Mouse (Mus musculus) embryonic facial prominence, embryonic 11.5 days (tissue): Measurements from ENCODE around the gene Echdc1. TPM values are rescaled to one million over a fixed set of nuclear protein-coding genes. Genes with fewer than 3 reads are reported as not detected.

Experiments used
- ATAC-seq: fragments of 200-750 bp; cut with Nextera tagmentation; replicated peaks from 2 replicates; pipeline ENCODE4 v1.8.0; 2017; ENCODE audit warnings: low read depth; ENCODE audit not compliant: insufficient number of reproducible peaks, low FRiP score, low TSS enrichment
- DNase-seq: peaks from one replicate; pipeline ENCODE4 v3.0.0-alpha.2; 2015; ENCODE audit warnings: low spot score
- H3K27ac ChIP-seq: fragments of 300-500 bp; sonication (generic); replicated peaks from 2 replicates; pipeline ENCODE4 v1.5.1; 2014; ENCODE audit warnings: mild to moderate bottlenecking, low read depth, low read length, control low read depth
- H3K27me3 ChIP-seq: fragments of 300-500 bp; sonication (generic); 2 replicates; pipeline ENCODE4 v1.6.1; 2014; ENCODE audit warnings: mild to moderate bottlenecking, low read length, moderate library complexity, mixed read lengths; ENCODE audit not compliant: control insufficient read depth, insufficient read depth
- H3K36me3 ChIP-seq: fragments of 300-500 bp; sonication (generic); replicated peaks from 2 replicates; pipeline ENCODE4 v1.6.1; 2014; ENCODE audit warnings: low read depth, mild to moderate bottlenecking, low read length, moderate library complexity, mixed read lengths; ENCODE audit not compliant: control insufficient read depth, insufficient read depth
- H3K4me1 ChIP-seq: fragments of 300-500 bp; sonication (generic); 2 replicates; pipeline ENCODE4 v1.6.1; 2014; ENCODE audit warnings: low read length, mixed read lengths; ENCODE audit not compliant: control insufficient read depth, insufficient read depth
- H3K4me2 ChIP-seq: fragments of 300-500 bp; sonication (generic); 2 replicates; pipeline ENCODE4 v1.6.1; 2014; ENCODE audit warnings: low read depth, mild to moderate bottlenecking, control low read depth, low read length, moderate library complexity
- H3K4me3 ChIP-seq: fragments of 300-500 bp; sonication (generic); 2 replicates; pipeline ENCODE4 v1.5.1; 2014; ENCODE audit warnings: low read depth, low read length, control low read depth
- H3K9ac ChIP-seq: fragments of 300-500 bp; sonication (generic); replicated peaks from 2 replicates; pipeline ENCODE4 v1.6.1; 2014; ENCODE audit warnings: mild to moderate bottlenecking, control low read depth, low read length
- H3K9me3 ChIP-seq: fragments of 300-500 bp; sonication (generic); replicated peaks from 2 replicates; pipeline ENCODE4 v1.6.1; 2016; ENCODE audit warnings: mild to moderate bottlenecking, low read length, inconsistent platforms, mixed read lengths; ENCODE audit not compliant: control insufficient read depth
- WGBS: fragments of 180-500 bp; shearing (Covaris S2); extraction: QIAGEN DNeasy Blood & Tissue Kit; methylation state at CpG from one replicate; pipeline ENCODE4 v1.1.7; 2014; 5-methylcytosine and 5-hydroxymethylcytosine counted together
- polyA plus RNA-seq: library from polyadenylated mRNA; unstranded; fragments of >200 nt; fragmentation: Nextera tagmentation; extraction: Ambion mirVana; gene quantifications from 2 replicates; pipeline ENCODE4 v1.2.1, GENCODE M21; 2014

The Echdc1 gene
- polyA plus RNA-seq, 1 experiment from 2014 or later, result 24.9 TPM

DNA sequence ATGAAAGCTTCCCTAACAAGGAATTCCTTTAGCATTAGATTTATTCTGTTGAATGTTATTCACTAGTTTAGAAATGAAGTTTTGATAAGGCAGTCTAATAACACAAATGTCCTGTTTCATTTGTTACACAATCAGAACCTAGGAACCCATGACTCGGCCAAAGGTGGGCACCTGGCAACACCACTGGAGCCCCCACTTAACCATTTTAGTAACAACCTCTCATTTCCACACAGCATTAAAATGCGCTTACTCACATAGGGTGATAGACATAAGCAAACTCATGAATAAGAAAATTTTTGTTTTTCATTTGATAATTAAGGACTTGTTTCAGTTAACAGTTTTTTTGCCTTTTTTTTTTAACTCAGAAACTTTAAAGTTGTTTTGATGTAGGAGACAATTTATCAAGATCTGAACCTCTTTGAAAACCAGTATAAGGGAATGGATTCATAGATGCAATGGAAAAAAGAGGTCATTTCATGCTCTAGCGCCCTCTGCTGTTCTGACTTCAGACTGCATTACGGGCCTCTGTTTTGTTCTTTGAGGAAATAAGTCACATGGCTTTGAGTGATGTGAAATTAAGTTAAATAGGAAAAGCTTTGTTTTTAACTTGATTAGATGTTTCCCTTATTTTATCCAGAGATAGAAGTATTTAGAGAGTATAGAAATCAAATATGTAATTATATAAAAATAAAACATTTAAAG lies 25.5 kb downstream of the Echdc1 start:
- no peak overlapping the region for H3K9ac ChIP-seq
- DNase-seq, result peak; percentile 84
- H3K27ac ChIP-seq, result no peak overlapping the region
- H3K36me3 ChIP-seq, result no peaks in the 10 kb centered on the region
- H3K4me2 ChIP-seq, result no peak overlapping the region
- no peaks in the 10 kb centered on the region for H3K9me3 ChIP-seq
- H3K4me1 ChIP-seq, result no peaks in the 10 kb centered on the region
- no peak for ATAC-seq
- H3K27me3 ChIP-seq, result no peaks in the 10 kb centered on the region
- 50% methylated on average over 4 of the region's 4 CpGs for WGBS
- no peak overlapping the region for H3K4me3 ChIP-seq

DNA sequence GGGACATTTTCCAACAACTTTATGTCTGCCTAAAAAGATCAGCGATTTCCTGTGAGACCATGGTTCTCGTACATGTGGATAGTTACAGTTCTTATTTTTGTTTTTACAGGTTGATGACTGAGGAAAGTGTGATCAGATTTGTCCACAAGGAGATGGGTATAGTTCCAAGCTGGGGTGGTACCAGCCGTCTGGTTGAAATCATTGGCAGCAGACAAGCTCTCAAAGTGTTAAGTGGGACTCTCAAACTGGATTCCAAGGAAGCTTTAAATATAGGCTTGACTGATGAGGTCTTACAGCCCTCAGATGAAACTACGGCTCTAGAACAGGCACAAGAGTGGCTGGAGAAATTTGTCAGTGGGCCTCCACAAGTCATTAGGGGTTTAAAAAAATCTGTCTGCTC lies 31.3 kb downstream of the Echdc1 start:
- Histone ChIP-seq H3K4me1 (no peaks in the 10 kb centered on the region), H3K36me3 (no peaks in the 10 kb centered on the region; the same call in 1 of the 2 replicates), H3K4me3 (no peak overlapping the region), H3K4me2 (no peak overlapping the region), H3K27ac (no peak overlapping the region), H3K9ac (no peak overlapping the region), H3K9me3 (no peaks in the 10 kb centered on the region), H3K27me3 (no peaks in the 10 kb centered on the region)
- 91% methylated on average over 4 of the region's 4 CpGs for WGBS
- no peak for DNase-seq
- no peak for ATAC-seq

DNA sequence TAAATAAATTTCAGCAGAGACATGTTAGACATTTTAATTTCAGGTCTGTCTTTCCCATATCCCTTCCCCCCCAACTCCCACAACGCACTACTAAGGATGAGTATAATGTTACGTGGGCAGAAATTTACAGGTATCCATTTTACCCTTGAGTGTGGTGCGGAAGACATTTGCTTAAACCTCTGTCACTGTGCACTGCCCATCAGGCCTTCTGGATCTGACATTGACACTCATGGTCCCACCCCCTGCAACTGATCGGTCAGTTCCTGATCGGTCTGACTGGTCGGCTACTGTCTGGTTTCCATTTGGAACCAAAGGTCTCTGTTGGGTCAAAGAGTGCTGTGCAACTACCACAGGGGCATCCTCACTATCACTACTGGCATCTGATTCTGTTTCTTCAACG lies 33.7 kb downstream of the Echdc1 start:
- no peaks in the 10 kb centered on the region for H3K9me3 ChIP-seq
- ATAC-seq (no peak), DNase-seq (no peak)
- no peak overlapping the region for H3K4me2 ChIP-seq
- no peak overlapping the region for H3K9ac ChIP-seq
- no peak overlapping the region for H3K4me3 ChIP-seq
- 92% methylated on average over 7 of the region's 7 CpGs for WGBS
- no peak overlapping the region for H3K27ac ChIP-seq
- H3K36me3 ChIP-seq, result no peaks in the 10 kb centered on the region; the same call in 1 of the 2 replicates
- H3K4me1 ChIP-seq, result no peaks in the 10 kb centered on the region
- H3K27me3 ChIP-seq, result no peaks in the 10 kb centered on the region

DNA sequence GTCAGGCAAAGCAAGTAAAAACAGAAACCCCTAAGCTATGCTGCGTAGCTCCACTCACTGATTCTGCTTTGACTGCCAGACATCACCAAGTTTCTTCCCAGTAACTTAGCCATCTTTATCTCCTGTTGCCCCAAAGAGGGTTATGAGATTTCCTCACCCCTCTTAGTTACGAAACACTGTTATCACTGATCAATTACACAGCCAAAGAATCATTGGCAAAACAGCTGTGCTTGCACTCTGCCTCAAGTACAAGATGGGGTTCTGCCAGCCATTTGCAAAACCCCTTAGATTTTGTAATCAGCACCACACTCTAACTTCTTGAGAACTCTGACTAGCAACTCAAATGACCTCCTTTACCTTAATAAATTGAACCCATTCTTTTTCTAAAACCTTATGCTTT lies 38.5 kb downstream of the Echdc1 start:
- ATAC-seq, result no peak
- no peak for DNase-seq
- no peaks in the 10 kb centered on the region; the same call in 1 of the 2 replicates for H3K36me3 ChIP-seq
- WGBS, result 90% methylated on average over 2 of the region's 2 CpGs
- H3K27me3 ChIP-seq, result no peaks in the 10 kb centered on the region
- H3K9ac ChIP-seq, result no peak overlapping the region
- no peak overlapping the region for H3K4me2 ChIP-seq
- no peaks in the 10 kb centered on the region for H3K4me1 ChIP-seq
- H3K4me3 ChIP-seq, result no peak overlapping the region
- no peaks in the 10 kb centered on the region for H3K9me3 ChIP-seq
- H3K27ac ChIP-seq, result no peak overlapping the region

DNA sequence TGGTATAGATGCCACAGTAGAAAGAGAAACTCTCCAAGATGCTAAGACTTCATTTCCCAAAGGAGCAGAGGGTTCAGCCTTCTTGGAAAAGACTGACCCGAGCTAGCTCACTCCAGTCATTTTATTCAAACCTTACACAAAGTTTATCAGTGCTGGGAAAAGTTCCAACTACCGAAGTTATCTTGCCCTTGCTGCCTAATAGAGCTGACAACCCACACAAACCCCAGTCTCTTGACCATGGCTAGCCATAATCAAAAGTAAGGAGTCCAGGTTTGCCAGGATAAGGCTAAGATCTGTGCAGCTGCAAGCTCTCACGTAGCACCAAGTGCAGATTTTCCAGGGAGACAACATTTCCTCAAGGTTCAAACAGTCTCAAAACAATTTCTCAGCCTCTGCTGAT lies 39.6 kb downstream of the Echdc1 start:
- DNase-seq (no peak), ATAC-seq (no peak)
- WGBS, result 85% methylated on average over 3 of the region's 3 CpGs
- Histone ChIP-seq H3K4me3 (no peak overlapping the region), H3K4me1 (no peaks in the 10 kb centered on the region), H3K9me3 (no peaks in the 10 kb centered on the region), H3K4me2 (no peak overlapping the region), H3K36me3 (no peaks in the 10 kb centered on the region), H3K9ac (no peak overlapping the region), H3K27me3 (no peaks in the 10 kb centered on the region), H3K27ac (no peak overlapping the region)

DNA sequence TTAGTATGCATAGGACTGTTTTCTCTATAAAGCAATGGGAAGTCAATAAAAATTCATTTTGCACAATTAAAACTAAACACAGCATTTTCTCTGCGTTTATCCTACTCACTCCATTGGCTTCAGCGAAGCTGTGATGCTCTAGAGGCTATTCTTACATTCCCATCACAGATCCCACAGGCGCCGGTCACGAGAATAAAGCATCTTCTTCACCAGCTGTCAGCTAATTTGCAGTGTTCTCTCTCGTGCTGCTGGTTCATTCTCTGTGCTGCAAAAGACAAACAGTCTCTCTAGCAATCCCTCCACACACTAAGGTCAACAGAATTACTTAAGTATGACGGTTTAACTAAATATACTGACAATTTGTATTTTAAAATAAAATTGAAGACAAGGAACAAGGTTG lies 41.2 kb downstream of the Echdc1 start:
- WGBS, result 84% methylated on average over 7 of the region's 7 CpGs
- no peak overlapping the region for H3K9ac ChIP-seq
- H3K27ac ChIP-seq, result no peak overlapping the region
- H3K27me3 ChIP-seq, result no peaks in the 10 kb centered on the region
- ATAC-seq (no peak), DNase-seq (no peak)
- H3K9me3 ChIP-seq, result no peaks in the 10 kb centered on the region
- H3K36me3 ChIP-seq, result no peaks in the 10 kb centered on the region
- no peak overlapping the region for H3K4me3 ChIP-seq
- H3K4me2 ChIP-seq, result no peak overlapping the region
- no peaks in the 10 kb centered on the region for H3K4me1 ChIP-seq

DNA sequence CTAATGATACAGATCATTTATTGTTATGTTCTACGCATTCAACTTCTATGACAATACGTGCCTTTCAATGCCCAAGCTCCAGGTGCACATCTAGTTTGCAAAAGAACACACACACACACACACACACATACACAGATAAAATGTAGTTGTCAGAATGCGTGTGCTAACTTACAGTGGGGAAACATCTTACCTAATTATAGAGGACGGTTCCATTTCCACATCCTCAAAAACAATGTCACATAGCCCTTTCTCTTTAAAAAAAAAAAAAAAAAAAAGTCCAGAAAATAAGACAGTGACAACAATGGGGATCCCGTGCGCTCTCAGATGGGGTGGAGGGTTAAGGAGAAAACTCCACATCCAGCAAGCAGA lies 48.1 kb downstream of the Echdc1 start:
- Histone ChIP-seq H3K27ac (peak overlapping the region; percentile 94), H3K36me3 (no peaks in the 10 kb centered on the region), H3K4me3 (peak overlapping the region; percentile 89), H3K4me1 (no peaks in the 10 kb centered on the region), H3K9me3 (no peaks in the 10 kb centered on the region), H3K4me2 (peak overlapping the region; percentile 37), H3K27me3 (no peaks in the 10 kb centered on the region), H3K9ac (peak overlapping the region; percentile 97)
- ATAC-seq (no peak), DNase-seq (no peak)
- WGBS, result 4% methylated on average over 6 of the region's 6 CpGs

DNA sequence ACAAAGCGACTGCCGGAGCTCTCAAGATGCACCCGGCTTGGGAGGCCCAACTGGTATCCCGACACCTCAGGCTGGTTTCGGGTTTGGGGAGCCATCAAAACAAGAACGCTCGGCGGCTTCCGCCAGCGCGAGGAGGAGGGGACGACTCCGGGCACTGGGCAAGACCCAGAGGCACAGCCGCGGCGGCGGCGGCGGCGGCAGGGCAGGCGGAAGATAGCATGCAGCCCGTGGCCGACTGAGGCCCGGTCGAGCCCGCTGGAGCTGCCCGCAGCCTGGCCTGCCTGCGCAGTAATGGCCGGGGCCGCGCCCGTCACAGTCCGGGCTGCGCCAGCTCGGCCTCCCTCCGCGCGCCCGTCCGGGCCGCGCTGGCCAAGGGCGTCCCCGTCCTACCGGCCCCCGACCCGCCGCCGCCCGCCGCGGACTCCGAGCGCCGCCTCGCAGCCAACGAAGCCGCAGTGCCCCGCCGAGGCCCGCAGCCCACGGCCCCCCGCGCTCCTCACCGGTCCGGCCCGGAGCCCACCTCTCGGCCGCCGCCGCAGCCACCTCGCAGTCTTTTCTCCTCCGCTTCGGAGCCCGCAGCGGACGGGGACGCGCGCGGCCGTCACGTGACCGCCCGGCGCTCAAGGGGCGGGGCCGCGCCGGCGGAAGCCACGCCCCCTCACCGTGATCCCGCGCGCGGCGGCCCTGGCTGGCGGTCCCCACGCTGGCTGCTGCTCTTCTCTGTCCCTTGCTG lies 48.7 kb downstream of the Echdc1 start:
- Histone ChIP-seq H3K36me3 (no peaks in the 10 kb centered on the region), H3K9ac (peak overlapping the region; percentile 97), H3K4me2 (peak overlapping the region; percentile 57), H3K9me3 (no peaks in the 10 kb centered on the region), H3K27ac (peak overlapping the region; percentile 94), H3K4me1 (no peaks in the 10 kb centered on the region), H3K4me3 (peak overlapping the region; percentile 89), H3K27me3 (no peaks in the 10 kb centered on the region)
- peak; percentile 90 for DNase-seq
- ATAC-seq, result peak; percentile 98
- under 1% methylated on average over 54 of the region's 100 CpGs for WGBS
